Mouse (Mus musculus): ENCODE measurements at regions not wholly inside any gene's neighbourhood (a gene's known extent, or its start where the extent isn't known, plus 50 kb on each side); places are given as distances from the start of the nearest gene placed in this dataset.

GRCm38 (mm10) chr1:118741286-118741685, 113.5 kb downstream of the Tfcp2l1 start:
- no peak for DNase-seq

DNA sequence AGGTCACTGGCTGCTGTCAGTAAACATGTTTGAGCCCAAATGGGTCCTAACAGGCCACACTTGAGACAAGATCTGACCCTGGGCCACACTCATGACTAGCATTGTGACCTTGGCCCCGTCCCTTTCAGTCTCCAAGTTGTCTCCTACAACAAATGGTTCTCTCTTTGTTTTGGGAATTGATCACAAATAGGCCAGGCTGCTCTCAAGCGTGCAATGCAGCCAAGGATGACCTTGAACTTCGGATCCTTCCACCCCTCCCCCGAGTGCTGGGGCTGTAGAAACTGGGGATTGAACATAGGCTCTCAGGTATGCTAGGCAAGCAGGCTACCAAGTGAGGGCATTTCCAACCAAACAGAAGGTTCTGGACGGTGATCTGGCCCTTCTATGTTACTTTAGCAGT, 120.5 kb downstream of the Tfcp2l1 start:
- no peak for DNase-seq

- DNase-seq, result no peak
Measured at GRCm38 (mm10) chr1:118752869-118753268, 125.1 kb downstream of the Tfcp2l1 start.

- no peak for DNase-seq
Measured at GRCm38 (mm10) chr1:118756171-118756865, 128.6 kb downstream of the Tfcp2l1 start.

GRCm38 (mm10) chr1:118757340-118758030, 129.7 kb downstream of the Tfcp2l1 start:
- DNase-seq, result no peak

DNA sequence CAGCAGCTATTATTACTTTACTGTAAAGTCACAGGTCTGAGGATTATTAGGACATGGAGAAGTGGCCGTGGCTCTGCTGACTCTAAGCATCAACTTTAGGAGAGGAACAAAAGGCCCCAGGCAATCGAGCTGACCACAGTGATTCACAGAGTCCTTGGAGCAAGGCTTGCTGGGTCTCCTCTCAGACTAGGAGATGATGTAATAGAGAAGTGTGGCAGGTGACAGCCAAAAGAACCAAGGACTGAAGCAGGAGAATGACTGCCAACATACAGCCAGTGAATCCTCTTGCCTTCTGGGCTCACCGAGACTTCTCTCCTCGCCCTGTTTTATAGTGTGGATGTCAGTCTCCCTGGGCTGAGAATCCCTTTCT, 130.3 kb downstream of the Tfcp2l1 start:
- DNase-seq, result no peak

DNA sequence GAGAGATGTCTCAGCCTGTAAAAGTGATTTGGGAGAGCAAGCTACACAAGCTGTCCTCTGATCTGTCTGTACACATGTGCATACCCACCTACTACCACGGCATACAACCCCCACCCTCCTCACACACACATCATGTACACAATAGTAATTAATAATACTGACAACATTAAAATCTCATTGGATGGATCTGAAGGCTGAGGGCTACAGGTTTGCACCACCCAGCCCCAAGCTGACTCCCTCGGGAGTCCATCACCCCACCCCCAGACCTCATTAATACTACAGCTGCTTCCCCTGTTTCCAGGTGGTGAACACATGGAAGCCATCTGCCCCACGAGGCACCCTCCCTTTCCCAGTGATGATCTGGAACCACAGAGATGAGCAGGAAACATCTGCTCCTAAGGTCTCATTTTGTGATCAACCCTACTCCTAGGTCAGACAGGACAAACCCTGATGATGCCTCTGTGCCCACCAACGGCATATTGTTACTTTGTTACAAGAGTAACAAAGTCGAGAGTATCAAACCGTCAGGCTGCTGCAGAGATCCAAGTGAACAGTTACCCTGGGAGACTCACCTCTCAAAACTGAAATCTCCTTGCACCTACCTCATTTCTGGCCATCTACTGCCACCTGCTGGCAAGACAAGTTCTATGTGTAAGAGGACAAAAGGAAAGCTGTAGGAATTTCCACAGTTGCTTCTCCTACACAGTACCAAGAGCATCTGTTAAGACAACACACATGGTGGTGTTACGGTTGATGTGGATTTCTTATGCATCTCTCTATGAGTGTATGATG, 131.6 kb downstream of the Tfcp2l1 start:
- DNase-seq, result peak; percentile 80 to 83

- no peak for DNase-seq
Measured at GRCm38 (mm10) chr1:118765525-118765924, 137.8 kb downstream of the Tfcp2l1 start.

GRCm38 (mm10) chr1:118768831-118769230, 141.1 kb downstream of the Tfcp2l1 start:
- peak; percentile 29 to 44 for DNase-seq

- DNase-seq, result peak in 1 of 2 experiments; percentile 30
Measured at GRCm38 (mm10) chr1:118772261-118772660, 144.5 kb downstream of the Tfcp2l1 start.

GRCm38 (mm10) chr1:118776594-118777441, 149.1 kb downstream of the Tfcp2l1 start:
- DNase-seq, result peak; percentile 21 to 38

All from layer of hippocampus, postnatal 36 days (tissue).